Mouse (Mus musculus) mouse trophoblast stem cell (cell line): ENCODE data around the gene St6gal1.

Source experiments
- in situ Hi-C, 2 experiments: fragments of 300-500 bp; cut with MseI, MboI; formaldehyde crosslinking; loops; 2 replicates in 1 of 2; 3 replicates in 1 of 2; pipeline ENCODE4 v1.15.1; 2025

The St6gal1 gene

DNA sequence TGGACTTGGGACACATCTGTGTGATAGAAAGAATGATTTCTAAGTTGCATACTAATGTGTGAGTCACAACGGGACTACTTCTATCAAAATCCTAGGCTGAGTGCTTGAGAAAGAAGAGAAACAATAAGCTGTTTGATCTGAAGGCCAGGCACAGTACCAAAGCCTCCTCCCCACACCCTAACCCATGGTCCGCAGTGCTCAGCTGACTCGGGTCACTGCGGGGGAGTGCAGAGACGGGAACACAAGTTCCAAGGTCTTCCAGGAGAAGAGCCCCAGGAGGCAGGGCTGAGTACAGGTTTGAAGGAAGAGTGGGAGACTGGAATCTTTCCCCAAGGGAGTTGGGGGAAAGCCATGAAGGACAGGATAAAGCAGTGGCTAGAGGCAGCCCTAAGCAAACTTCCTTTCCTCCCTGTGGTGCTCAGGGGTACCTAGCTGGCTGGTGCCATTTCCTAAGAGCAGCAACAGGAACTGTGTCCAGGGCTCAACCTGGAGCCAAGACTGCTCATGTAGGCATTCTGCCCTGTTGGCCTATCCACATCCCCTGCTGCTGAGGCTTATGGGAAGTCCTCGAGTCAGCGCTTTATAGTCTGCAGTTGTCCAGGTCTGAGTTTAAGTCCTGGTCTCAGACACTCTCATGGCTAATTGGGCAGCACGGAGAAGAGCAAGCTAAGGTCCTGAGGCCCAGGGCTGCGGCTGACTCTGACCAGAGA lies 48.1 kb downstream of the St6gal1 start:
- in situ Hi-C loops, result no loop called here

DNA sequence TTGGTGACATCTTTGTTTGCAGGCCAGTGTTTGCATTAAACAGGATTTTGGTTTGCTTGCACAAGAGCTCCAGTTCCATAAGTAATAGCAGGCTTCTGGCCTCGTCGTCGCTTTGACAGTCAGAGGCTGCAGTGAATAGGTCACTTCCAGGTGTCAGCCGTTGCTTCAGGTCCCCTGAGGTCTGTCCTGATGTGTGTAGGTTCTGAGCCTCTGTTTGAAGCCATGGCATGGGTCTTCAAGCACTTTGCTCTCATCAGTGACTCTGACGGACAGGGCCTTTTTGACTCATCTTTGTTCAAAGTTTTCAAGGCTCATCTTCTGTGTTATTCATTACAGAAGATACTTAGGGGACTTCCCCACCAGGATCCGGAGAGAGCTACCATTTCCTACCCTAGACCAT lies 49.5 kb downstream of the St6gal1 start:
- in situ Hi-C loops, result no loop called here

DNA sequence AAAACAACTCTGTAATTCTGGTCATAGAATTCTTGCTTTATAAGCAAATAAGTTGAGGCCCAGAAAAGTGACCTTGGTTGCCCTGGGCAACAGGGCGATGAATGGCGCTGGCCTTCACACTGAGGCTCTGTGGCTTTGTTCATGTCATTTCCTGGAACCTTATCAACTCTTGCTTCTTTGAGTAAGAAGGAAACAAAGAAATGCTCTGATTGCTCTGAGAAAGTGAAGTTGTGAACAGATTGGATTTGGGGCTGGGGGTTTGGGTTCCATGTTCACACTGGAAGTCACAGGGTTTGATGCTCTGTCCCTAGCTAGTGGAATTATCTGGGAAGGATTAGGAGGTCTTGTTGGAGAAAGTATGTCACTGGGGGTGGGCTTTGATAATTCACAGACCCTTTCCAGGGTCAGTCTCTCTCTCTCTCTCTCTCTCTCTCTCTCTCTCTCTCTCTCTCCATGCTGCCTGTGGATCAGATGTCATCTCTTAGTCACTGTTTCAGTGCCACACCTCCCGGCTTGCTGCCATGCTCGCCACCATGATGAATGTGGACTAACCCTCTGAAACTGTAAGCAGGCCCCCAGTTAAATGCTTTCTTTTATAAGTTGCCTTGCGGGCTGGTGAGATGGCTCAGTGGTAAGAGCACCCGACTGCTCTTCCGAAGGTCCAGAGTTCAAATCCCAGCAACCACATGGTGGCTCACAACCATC lies 50.2 kb downstream of the St6gal1 start:
- in situ Hi-C loops, result no loop called here

DNA sequence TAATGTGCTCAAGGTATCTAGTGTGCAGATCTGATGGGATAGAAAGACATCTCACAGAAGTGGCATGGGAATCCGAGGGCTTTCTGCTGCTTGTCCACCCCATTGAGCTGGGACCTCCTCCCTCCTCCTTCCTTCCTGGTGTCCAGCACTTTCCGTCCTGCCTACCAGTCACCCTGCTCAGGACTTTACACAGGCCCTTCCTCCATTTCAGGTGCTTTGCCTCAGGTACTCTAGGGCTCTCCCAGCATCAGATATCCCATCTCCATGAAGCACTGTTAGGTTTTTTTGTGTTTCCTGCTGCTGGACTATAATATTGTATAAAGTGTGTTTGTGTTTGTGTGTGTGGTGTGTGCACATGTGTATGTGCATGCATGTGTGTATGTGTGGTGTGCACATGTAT lies 51.1 kb downstream of the St6gal1 start:
- in situ Hi-C loops, result no loop called here

DNA sequence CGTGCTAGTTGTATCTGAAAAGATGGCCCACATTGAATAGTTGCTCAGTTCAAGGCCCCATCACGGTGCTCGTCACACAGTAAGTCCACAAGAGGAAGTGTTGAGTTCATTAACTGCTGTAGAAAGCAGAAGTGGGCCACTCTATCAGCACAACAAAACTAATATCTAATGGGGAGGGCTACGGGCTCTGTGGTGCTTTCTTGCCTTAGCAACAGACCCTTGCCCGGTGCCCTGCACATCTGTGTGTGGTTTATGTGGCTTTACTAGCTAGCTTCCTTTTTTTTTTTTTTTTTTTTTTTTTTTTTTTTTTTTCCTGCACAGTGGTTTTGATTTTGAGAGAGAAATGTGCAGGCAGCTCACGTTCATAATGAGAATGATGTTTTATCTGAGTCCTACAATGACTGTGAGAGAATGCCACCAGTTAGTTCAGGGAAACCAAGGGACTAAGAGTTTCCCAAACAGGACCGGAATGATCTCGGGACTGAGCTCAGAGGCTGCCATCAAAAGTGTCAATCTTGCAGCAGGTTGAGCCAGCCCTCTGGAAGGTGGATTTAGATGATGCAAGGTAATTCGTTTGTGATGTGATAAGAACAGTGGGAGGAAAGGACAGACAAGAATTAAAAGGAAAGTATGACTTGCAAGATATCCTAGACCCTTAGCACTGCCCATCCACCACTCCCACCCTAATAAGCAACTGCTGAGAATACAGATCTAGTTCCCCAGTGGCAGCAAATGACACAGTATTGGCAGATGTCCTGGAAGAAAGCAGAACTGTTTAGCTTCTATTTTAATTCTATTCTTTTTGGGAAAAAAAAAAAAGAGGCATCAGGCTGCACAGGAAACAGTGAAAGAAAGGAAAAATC lies 55.6 kb downstream of the St6gal1 start:
- in situ Hi-C loops, result no loop called here

DNA sequence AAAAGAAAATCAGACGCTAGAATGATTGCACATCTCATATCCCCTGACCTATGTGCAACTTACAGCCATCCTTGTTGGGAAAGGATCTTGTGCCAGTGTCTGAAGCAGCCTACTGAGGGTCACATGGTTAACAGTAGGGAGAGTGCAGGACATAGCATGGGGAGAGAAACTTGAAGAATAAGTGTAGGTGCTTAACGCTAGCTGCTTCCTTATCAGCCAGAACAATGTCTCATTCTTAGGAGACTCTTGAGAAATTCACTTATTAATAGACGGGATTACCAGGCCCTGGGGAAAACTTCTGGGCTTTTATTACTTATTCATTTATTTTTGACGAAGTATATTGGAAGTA lies 56.2 kb downstream of the St6gal1 start:
- in situ Hi-C loops, result no loop called here

DNA sequence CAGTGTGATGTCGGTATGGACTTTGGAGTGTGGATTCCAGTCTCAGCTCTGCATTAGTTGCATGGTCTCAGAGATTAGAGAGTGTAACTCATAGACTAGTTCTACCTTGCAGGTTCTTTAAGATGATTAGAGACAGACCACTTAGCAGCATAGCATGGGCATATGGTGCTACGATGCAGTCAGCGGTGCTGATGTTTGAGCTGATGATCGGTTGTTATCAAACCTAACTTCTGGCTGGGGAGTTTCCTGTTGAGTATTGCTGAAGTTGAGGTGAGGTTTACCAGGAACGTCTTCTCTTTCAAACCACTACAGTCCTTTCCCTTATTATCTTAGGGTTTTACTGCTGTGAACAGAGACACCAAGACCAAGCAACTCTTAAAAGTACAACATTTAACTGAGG lies 57.7 kb downstream of the St6gal1 start:
- in situ Hi-C loops, result no loop called here

DNA sequence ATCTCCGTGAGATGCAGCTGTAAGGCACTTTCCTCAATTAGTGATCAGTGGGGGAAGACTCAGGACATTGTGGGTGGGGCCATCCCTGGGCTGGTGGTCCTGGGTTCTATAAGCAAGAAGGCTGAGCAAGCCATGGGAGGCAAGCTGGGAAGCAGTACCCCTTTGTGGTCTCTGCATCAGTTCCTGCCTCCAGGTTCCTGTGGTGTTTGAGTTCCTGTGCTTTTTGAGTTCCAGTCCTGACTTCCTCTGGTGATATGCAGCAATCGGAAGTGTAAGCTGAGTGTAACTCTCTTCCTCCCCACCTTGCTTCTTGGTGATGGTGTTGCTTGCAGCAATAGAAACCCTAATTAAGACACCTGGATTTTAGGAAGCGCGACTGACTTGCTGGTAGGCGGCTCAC lies 58.4 kb downstream of the St6gal1 start:
- in situ Hi-C loops, result no loop called here

DNA sequence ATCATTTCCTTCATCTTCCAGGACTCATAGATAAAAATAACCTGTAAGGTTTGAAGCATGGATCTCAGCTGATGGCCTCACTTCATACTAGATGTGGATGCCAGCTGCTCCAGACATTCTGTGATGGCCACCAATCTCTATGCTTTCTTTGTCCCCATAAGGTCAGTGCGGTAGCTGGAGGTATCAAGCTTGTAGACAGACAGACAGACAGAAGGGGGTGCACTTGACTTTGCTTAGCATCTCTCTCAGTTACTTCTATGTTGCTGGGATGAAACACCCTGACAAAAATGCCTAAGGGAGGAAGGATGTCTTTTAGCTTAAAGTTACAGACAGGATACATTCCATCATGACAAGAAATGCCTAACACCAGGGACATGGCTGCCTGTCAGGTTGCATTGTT lies 59.1 kb downstream of the St6gal1 start:
- in situ Hi-C loops, result no loop called here

DNA sequence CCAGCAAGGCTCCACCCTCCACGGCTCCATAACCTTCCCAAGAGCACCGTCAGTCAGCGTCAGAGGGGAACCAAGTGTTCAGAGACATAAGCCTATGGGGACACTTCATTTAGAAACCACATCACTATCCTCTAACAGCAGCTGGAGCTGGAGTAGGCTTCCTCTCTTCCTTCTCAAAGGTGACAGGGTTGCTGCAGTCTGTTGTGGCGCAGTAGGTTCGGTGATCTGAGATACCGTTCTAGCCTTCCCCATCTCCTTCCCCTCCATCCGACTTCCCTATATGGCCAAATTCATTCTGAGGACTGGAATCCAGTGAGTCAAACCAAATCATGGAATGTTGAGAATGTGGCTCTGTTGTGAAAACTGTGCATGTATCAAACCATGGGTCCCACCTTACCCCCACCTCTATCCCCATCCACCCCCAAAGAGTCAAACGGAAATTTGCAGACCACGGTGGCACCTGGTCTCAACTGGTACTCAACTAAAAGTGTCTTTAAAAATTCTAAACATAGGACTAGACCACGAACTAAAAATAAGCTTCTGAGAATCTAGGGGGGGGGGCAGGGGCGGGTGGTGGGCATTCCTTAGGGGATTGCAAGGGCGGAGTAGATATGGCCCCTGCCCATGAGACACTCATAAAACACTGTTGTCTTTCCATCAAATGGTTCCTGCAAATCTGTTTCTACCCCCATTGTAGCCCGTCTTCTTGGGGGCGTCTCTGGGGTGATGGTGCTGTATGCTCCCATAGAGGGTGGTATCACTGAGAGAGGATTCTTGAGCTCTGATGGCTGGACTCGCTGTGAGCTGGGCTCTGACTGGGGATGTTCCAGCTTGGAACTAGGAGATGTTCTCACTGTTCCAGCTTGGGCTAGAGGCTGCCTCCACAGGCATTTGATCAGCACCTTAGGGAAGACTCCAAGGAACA lies 60.2 kb downstream of the St6gal1 start:
- in situ Hi-C loops, result no loop called here

DNA sequence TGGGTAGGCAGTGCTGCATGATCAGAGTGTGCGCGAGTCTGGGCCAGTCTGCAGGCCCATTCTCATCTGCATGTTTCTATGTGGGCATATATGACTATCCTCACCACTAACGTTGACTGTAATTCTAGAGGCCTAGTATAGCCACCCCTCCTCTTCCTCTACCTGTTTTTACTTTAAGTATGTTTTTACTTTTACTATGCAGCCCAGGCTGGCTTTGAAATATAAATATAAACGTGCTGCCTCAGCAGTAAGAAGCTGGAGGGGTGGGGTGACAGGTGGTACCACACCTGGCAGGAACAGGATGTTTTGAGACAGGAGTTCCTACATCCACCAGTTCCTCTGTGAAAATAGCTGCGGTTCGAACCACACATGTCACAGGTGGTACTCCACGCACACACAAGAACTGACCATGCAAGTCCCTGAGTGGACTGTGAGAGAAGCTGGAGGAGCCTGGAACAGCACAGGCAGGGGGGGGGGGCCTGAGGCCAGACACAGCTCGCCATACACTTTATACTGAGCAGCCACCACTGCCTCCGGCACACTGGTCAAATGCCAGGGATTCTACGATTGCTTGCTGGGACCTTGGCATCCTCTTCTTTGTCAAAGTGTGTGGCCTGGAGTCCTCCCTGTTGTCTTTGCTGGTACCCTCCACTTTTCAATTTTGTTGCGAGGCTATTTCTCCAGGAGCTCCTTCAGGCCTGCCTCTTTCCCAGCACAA lies 62.0 kb downstream of the St6gal1 start:
- in situ Hi-C loops, result no loop called here

DNA sequence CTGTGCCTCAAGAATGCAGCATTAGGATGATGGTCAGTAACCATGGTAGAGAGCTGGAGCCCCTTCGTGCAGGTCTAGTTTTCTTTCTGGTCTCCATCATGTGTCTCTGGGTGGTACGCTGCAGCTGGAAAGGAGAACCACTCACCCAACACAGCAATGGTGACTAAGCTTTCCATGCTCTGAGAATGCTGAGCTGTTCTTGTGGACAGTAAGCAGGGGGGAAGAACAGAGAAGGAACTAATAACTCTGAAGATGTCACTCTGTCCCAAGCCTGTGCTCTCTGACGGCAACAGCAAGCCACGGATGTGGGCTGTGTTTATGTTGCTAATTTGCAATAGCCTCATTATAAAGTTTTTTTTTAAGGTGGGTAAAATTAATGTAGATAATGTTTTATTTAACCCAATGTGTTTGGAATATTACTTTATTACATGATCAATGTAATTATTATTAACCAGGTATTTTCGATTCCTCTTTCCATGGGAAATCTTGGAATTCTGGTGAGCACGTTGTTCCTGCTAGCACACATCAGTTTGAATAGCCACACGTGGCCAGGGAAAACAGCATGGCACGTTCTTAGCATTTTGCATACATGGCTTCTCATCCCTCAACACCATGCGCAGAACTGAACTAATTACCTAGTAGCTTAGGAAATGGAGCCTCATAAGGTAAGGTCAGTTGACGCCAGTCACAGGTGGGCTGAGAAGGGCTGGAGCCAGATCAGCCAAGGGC lies 62.9 kb downstream of the St6gal1 start:
- in situ Hi-C loops, result no loop called here

DNA sequence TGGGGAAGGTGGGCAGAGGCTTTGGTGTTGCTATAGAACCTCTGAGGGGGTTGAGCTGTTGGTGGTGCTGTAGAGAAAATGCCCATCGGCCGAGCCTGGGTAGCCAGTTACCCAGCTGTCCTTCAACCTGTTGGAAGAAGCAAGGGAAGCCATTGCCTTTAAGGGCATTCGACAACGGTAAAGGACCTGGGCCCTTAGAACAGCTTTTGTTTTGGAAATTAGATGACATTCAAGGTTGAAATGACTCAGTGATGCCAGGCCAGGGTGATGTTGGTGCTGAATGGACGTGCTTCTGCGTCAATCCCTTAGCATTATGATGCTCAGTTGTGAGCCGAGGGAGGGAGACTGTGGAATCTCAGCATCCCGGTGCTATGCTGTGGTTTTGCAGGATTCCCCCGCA lies 63.6 kb downstream of the St6gal1 start:
- in situ Hi-C loops, result no loop called here

DNA sequence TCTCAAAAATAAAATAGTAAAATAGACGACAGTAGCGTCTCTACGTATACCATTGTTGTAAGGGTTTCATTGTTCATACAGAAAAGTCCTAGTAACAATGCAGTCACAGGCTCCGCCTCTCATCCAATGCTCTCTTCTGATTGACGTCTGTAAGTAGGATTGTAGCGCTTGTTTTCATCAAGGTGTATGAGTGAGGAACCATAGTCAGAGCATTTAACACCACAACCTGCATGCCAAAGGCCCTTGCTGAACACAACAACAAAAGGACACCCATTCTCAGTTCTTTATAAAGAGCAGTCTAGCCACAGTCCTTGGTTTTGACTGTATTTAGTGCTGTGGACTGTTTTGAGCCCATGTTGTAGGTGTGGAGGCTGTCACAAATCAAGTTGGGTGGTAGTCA lies 64.9 kb downstream of the St6gal1 start:
- in situ Hi-C loops, result no loop called here

DNA sequence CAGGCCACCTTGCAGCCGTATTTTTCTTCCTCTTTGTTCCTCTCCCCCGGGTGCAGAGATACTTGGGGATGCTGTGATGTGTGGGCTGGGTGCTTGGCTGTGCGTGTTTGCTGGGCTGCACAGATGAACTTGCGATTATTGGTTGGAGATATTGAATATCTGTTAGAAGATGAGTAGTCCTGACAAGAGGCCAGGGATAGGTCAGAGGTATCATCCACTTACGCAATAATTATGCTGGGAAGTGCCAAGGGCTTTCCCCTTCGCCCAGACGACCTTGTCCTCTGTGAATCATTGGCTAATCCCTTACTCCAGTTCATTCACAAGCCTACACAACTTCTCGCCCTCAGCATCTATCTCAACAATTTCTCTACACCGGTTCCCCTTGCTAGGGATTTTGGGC lies 65.6 kb downstream of the St6gal1 start:
- in situ Hi-C loops, result no loop called here

DNA sequence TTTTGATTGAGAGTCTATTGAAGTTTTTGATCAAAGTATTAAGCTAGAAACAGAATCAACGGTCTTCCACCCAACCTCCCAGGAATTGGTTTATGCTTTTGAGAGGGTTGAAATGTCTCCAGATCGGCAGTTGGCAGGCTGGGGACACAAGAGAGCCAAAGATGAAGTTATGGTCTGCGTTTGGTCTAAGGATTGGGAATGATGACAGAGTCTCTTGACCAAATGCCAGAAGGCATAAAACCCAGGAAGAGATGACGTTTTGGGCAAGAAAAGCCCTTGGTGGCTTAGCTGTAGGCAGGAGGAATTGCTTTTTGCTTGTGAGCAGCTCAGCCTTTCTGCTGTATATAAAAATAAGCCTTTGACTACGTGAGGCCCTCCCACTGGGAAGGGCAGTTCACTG lies 67.0 kb downstream of the St6gal1 start:
- in situ Hi-C loops, result no loop called here

DNA sequence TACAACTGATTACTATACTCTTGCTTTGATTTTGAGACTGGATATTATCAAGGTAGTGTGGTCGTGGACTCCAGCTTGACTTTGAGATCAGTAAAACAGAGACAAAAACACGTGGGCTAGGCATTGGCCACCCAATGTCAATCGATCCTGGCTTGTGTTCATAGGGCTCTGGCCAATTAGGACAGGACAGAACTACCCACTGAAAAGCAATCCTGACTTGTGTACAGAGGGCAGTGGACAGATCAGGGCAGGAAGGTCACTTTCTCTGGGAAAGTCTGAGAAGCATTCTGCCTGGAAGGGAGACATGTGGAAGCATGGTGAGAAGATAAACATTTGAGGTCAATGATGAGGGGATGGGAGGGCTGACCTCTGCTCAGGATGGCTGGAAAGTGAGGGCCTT lies 69.7 kb downstream of the St6gal1 start:
- in situ Hi-C loops, result no loop called here

DNA sequence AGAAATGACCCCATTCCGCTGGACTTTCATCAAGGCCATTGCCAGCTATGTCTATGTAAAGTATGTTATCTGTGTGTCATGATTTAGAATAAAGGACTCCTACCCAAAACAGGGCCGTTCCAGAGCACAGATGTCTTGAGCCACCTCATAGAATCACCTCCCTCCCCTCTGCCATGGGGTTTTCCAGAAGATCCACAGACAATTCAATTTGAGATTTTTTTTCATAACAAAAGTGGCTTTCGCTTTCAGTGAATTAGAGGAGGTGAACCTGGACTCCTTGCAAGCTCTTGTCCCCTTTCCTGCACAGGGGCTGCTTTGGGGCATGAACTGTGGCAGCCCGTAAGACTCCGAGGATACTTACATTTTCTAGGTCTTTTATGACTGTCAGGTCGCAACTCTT lies 70.2 kb downstream of the St6gal1 start:
- in situ Hi-C loops, result no loop called here

DNA sequence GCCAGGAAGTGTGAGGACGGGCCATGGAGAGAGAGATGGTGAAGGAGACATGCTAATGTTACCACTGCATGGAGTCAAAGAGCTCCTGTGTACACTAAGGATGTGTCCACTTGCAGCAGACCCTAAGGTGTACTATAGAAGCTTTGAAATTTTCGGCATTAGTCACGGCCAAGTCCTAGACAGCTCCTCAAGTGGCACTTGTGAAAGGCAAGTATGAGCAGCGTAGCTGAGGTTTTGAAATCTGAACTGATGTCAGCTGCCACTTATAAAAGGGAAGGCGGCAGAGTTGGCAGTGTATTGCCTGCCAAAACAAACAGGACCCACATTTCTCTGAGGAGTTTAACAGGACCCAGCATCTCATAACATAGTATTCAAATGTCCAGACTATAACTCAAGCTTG lies 71.2 kb downstream of the St6gal1 start:
- in situ Hi-C loops, result no loop called here

DNA sequence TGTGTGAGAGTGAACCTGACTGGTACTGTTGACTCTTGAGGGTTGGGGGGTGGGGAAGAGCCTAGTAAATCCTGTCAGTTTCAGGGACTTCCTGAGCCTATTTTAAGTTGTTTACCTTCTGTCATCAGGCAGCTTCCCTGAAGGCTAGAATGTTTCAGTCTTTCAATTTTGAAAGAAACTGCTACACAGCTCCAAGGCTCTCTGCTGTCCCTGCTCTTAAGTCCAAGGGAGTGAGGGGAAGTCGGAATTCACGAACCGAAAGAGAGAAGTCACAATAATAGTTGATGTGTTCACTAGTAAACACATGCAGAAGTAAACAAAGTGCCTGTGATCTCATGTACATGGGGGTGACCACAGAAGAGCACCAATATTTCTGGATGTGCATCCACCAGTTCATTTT lies 72.2 kb downstream of the St6gal1 start:
- in situ Hi-C loops, result no loop called here
